22 mouse cellular contexts compared by ENCODE assay signal in genomic region chr19:8447516-8447915, GRCm38 (mm10). TPM values are rescaled to one million over a fixed set of nuclear protein-coding genes. Genes with fewer than 3 reads are reported as not detected.
"Had no signal": no experiment of that assay in that cellular context is flagged by ENCODE, and none has a peak within 500 bp of the region (broad histone marks: within the 10 kb centered on the region; RNA-seq: fewer than 3 reads in every experiment).

No protein-coding gene starts in this region.

- H3K4me3 ChIP-seq: neural tube, embryonic 13.5 days; neural tube, embryonic 15.5 days; stomach, embryonic 15.5 days had no signal

- H3K36me3 ChIP-seq: neural tube, embryonic 13.5 days; neural tube, embryonic 15.5 days; stomach, embryonic 15.5 days had no signal

- H3K27me3 ChIP-seq: neural tube, embryonic 13.5 days; neural tube, embryonic 15.5 days; stomach, embryonic 15.5 days had no signal

- H3K27ac ChIP-seq: neural tube, embryonic 13.5 days; neural tube, embryonic 15.5 days; stomach, embryonic 15.5 days; stomach, postnatal 0 days had no signal

- DNase-seq: retina, postnatal 1 day; right cerebral cortex, adult 18-20 months; right cerebral cortex, postnatal 14 days; right cerebral cortex, postnatal 25 days; right cerebral cortex, postnatal 4 days; spleen, adult 18-20 months; thymus, adult 18-20 months; thymus, adult 2 months; thymus, postnatal 14 days; thymus, postnatal 25 days; thymus, postnatal 36 days; thymus, postnatal 4 days had no signal

- H3K4me1 ChIP-seq: neural tube, embryonic 13.5 days; neural tube, embryonic 15.5 days; stomach, embryonic 15.5 days had no signal

RNA-seq across cellular contexts. Expression of gene Slc22a30, which starts 42.6 kb away (rescaled TPM):
- polyA plus RNA-seq: neural tube, embryonic 13.5 days; neural tube, embryonic 14.5 days; neural tube, embryonic 15.5 days; small intestine, adult 2 months; spleen, adult 2 months; stomach, embryonic 14.5 days; stomach, embryonic 15.5 days; stomach, embryonic 16.5 days; stomach, postnatal 0 days; thymus, adult 2 months; thymus, postnatal 0 days had no signal
